Mouse (Mus musculus): ENCODE results near the gene Tulp2. TPM values are rescaled to one million over a fixed set of nuclear protein-coding genes. Genes with fewer than 3 reads are reported as not detected.

Tulp2 gene
- polyA plus RNA-seq, 1 experiment, result not detected

DNA sequence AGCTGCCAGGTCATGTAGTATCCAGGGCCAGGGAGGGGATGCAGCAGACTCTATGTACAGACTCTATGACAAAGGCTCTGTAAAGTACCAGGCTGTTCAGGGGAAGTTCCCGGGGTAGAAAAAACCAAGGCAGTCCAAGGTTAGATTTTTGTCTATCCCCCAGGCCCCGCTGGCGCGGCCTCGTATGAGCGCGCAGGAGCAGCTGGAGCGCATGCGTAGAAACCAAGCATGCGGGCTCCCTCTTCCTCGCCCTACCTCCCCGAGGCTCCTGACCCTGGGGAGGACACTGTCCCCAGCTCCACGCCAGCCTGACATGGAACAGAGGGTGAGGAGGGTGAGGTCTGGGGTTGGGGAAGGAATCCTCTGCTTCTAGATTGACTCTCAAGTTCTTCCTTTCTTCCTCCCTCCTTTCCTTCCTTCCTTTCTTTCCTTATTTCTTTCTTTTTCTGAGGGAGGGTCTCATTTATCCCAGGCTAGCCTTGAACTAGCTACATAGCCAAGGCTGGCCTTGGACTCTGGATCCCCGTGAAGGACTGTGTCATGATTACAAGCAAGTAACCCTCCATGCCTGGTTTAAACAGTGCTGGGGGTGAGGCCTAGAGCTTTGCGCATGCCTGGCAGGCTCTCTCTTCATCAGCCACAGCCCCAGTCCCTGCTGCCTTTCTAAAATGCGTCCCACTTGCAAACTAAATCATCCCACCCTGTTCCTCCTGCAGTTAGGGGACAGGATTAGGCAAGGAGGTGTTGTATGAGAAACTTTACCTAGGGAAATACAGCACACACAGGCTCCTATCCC, 68.2 kb downstream of the Tulp2 start:
- TF ChIP-seq CTCF (IDR thresholded peaks at IDR 0.05; ENCODE audit: low read depth, low read length) (no peak), POLR2A (IDR thresholded peaks at IDR 0.05; ENCODE audit: borderline replicate concordance, low read depth, low read length) (no peak)
- H3K4me1 ChIP-seq (ENCODE audit: control insufficient read depth, insufficient read depth, low read length), result peaks cover 3% of the 10 kb centered on the region; the same call in 1 of the 2 replicates
- H3K27ac ChIP-seq (ENCODE audit: insufficient read depth, low read depth, low read length), result no peak overlapping the region
- H3K4me3 ChIP-seq (ENCODE audit: insufficient read depth, low read length), result no peak overlapping the region

DNA sequence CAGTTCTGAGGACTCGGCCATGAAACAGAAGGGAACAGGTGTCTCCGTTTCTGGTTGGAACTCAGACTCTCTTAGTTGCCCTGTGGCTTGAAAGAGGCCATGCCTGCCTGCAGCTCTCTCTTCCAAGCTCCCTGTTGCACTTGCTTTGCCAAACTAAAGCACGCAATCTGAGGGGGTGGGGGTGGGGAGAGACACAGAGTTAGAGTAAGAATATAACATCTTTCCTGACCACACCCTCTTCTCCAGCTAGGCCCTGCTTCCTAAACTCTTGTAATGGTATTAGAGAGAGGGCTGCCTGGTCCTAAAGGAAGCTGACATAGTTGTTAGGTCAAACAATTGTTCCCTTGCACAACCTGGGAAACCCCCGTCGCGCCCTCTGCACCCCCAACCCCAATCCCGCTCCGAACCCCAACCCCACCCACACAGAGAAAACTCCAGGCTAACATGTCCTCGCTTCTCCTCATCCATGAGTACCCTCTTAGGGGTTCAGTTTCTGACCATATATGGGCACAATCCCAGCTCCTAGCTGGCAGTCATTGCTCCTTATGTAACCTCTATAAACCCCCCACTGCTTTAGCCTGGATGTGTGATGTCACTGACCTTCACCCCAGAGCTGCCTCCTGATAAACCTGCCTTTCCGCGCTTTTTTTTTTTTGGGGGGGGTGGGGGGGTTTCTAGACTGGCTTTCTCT, 69.3 kb downstream of the Tulp2 start:
- H3K4me3 ChIP-seq (ENCODE audit: insufficient read depth, low read length), result no peak overlapping the region
- H3K27ac ChIP-seq (ENCODE audit: insufficient read depth, low read depth, low read length), result no peak overlapping the region
- H3K4me1 ChIP-seq (ENCODE audit: control insufficient read depth, insufficient read depth, low read length), result peaks cover 3% of the 10 kb centered on the region; the same call in 1 of the 2 replicates
- no peak for TF ChIP-seq POLR2A (IDR thresholded peaks at IDR 0.05; ENCODE audit: borderline replicate concordance, low read depth, low read length)
- no peak for TF ChIP-seq CTCF (IDR thresholded peaks at IDR 0.05; ENCODE audit: low read depth, low read length)

DNA sequence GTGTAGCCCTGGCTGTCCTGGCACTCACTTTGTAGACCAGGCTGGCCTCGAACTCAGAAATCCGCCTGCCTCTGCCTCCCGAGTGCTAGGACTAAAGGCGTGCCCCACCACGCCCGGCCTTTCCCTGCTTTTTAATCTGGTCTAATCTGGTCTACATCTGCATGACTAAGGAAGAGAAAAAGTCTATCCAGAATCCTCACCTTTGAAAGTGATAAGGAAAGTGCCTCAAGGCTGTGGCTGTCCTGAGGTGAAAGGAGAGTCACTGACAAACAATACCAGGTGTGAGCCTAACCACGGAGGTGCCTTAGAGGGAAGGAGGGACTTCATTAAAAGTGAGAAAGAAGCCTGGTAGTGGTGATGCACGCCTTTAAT, 69.8 kb downstream of the Tulp2 start:
- no peak overlapping the region for H3K4me3 ChIP-seq (ENCODE audit: insufficient read depth, low read length)
- no peak for TF ChIP-seq POLR2A (IDR thresholded peaks at IDR 0.05; ENCODE audit: borderline replicate concordance, low read depth, low read length)
- no peak for TF ChIP-seq CTCF (IDR thresholded peaks at IDR 0.05; ENCODE audit: low read depth, low read length)
- H3K4me1 ChIP-seq (ENCODE audit: control insufficient read depth, insufficient read depth, low read length), result peaks cover 3% of the 10 kb centered on the region; the same call in 1 of the 2 replicates
- no peak overlapping the region for H3K27ac ChIP-seq (ENCODE audit: insufficient read depth, low read depth, low read length)

DNA sequence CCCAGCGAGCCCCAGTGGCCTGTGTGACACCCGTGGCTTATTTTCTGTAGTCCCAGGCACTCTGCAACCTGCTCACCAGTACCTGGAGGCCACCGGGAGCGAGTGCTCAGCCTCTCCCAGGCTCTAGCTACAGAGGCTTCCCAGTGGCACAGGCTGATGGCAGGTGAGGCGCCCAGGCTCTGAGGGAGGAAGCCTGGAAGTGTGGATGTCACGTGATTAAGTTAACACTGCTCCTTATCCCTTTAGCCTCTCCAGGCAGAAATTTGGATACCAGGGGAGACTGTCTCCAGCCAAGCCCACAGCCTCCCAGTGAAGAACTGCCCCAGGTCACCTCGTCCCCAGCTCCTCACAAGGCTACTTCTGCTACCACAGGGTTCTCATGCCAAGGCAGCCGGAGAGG, 71.8 kb downstream of the Tulp2 start:
- TF ChIP-seq CTCF (IDR thresholded peaks at IDR 0.05; ENCODE audit: low read depth, low read length) (no peak), POLR2A (IDR thresholded peaks at IDR 0.05; ENCODE audit: borderline replicate concordance, low read depth, low read length) (no peak)
- peaks cover 3% of the 10 kb centered on the region; the same call in 1 of the 2 replicates for H3K4me1 ChIP-seq (ENCODE audit: control insufficient read depth, insufficient read depth, low read length)
- H3K27ac ChIP-seq (ENCODE audit: insufficient read depth, low read depth, low read length), result no peak overlapping the region
- no peak overlapping the region for H3K4me3 ChIP-seq (ENCODE audit: insufficient read depth, low read length)

DNA sequence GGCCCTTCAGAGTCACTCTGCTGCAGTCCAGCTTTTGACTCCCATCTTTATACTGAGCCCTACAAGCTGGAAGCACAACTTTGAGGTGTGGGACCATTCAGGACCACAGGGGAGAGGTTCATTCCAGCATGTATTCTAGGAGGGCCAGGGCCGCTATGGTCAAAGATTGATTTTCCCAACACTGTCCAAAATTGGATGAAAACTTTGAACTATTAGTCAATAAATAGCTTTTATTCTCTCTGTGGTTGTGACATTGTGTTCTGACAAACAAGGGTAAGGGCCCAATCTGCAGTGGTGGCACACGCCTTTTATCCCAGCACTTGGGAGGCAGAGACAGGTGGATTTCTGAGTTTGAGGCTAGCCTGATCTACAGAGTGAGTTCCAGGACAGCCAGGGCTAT, 72.3 kb downstream of the Tulp2 start:
- H3K4me1 ChIP-seq (ENCODE audit: control insufficient read depth, insufficient read depth, low read length), result peaks cover 3% of the 10 kb centered on the region; the same call in 1 of the 2 replicates
- no peak overlapping the region for H3K27ac ChIP-seq (ENCODE audit: insufficient read depth, low read depth, low read length)
- no peak overlapping the region for H3K4me3 ChIP-seq (ENCODE audit: insufficient read depth, low read length)
- TF ChIP-seq CTCF (IDR thresholded peaks at IDR 0.05; ENCODE audit: low read depth, low read length) (no peak), POLR2A (IDR thresholded peaks at IDR 0.05; ENCODE audit: borderline replicate concordance, low read depth, low read length) (no peak)

DNA sequence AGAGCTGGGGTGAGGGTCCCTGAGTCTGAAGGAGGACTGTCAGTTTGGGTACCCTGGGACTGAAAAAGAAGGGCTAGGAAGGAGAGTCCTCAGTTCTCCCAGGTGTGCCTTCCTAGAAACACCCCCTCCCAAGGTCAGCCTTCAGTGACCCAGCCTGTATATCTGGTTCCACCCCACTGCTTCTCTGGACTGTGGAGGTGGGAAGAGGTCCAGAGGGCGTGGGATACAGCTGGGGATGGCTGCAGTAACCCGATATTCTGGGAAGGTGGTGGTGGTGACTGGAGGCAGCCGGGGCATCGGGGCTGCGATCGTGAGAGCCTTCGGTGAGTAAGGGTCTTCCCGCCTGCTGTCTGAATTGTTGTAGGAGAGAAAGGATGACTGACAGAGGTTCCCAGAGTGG, 73.1 kb downstream of the Tulp2 start, which contains the start of gene Hsd17b14:
Gene Hsd17b14 (plus strand): TSS at position 150 of the 400 bp plus-strand sequence.
- H3K27ac ChIP-seq (ENCODE audit: insufficient read depth, low read depth, low read length), result no peak within 1 kb of the TSS
- peaks cover 3% of the 10 kb centered on the region; the same call in 1 of the 2 replicates for H3K4me1 ChIP-seq (ENCODE audit: control insufficient read depth, insufficient read depth, low read length)
- no peak for TF ChIP-seq CTCF (IDR thresholded peaks at IDR 0.05; ENCODE audit: low read depth, low read length)
- TF ChIP-seq POLR2A (IDR thresholded peaks at IDR 0.05; ENCODE audit: borderline replicate concordance, low read depth, low read length), result no peak
- H3K4me3 ChIP-seq (ENCODE audit: insufficient read depth, low read length), result no peak within 1 kb of the TSS

DNA sequence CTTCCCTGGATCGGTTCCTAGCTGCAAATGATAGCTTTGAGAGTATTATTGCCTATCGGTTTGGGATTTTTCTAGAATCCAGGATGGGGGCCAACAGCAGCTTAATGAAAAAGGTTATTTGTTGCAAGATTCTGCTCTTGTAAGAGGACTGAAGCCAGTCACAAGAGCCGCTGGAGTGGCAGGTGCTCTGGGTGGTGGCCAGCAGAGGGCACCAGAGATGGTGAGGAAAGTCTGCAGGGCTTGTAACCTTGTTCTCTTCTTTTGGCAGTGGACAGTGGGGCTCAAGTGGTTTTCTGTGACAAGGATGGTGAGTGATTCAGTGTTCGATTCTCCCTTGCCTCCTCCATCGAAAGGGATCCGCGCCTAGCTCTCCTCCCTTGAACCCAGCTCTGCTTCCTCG, 74.1 kb downstream of the Tulp2 start:
- Histone ChIP-seq H3K4me3 (ENCODE audit: insufficient read depth, low read length) (no peak overlapping the region), H3K27ac (ENCODE audit: insufficient read depth, low read depth, low read length) (no peak overlapping the region), H3K4me1 (ENCODE audit: control insufficient read depth, insufficient read depth, low read length) (peaks cover 7% of the 10 kb centered on the region)
- no peak for TF ChIP-seq POLR2A (IDR thresholded peaks at IDR 0.05; ENCODE audit: borderline replicate concordance, low read depth, low read length)
- TF ChIP-seq CTCF (IDR thresholded peaks at IDR 0.05; ENCODE audit: low read depth, low read length), result no peak; the same call in 1 of the 2 replicates

DNA sequence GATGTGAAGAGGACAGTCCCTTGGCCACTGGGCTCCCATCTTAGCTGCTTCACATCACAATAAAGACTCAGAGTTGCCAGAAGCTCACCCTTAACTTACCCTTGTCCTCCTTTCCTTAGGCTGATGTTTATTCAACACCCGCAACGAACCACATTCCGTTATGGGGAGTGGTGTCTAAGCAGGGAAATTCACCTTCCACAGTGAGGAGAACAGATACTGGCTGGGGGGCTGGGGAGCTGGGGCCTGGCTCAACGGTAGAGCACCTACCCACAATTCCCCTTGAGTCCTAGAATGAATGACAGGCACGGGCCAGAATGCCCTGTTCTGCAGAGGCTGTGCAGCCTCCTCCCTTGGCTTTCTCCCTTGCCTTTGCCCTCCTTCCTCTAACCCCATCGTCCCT, 77.2 kb downstream of the Tulp2 start:
- TF ChIP-seq CTCF (IDR thresholded peaks at IDR 0.05; ENCODE audit: low read depth, low read length) (no peak), POLR2A (IDR thresholded peaks at IDR 0.05; ENCODE audit: borderline replicate concordance, low read depth, low read length) (no peak)
- Histone ChIP-seq H3K27ac (ENCODE audit: insufficient read depth, low read depth, low read length) (no peak overlapping the region), H3K4me1 (ENCODE audit: control insufficient read depth, insufficient read depth, low read length) (peaks cover 27% of the 10 kb centered on the region), H3K4me3 (ENCODE audit: insufficient read depth, low read length) (no peak overlapping the region)

DNA sequence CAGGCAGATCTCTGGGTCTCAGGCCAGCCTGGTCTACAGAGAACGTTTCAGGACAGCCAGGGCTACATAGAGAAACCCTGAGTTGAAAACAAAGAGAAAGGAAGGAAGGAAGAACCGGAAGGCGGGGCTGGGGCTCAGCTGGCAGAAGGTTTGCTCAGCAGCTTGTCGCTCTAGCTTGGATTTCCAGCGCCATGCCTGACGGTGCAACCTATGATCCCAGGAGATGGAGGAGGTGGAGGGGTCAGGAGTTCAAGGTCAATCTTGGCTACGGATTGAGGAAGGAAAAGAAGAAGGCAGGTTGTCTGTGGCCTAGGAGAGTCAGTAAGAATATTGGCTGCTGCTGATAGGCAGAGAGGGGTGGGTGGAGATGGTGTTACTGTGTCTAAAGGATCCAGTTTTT, 78.6 kb downstream of the Tulp2 start:
- Histone ChIP-seq H3K27ac (ENCODE audit: insufficient read depth, low read depth, low read length) (no peak overlapping the region), H3K4me1 (ENCODE audit: control insufficient read depth, insufficient read depth, low read length) (peaks cover 27% of the 10 kb centered on the region), H3K4me3 (ENCODE audit: insufficient read depth, low read length) (no peak overlapping the region)
- no peak for TF ChIP-seq CTCF (IDR thresholded peaks at IDR 0.05; ENCODE audit: low read depth, low read length)
- no peak for TF ChIP-seq POLR2A (IDR thresholded peaks at IDR 0.05; ENCODE audit: borderline replicate concordance, low read depth, low read length)

All from bone marrow macrophage, adult 2 months (primary cell).